Mouse (Mus musculus): ENCODE data around the gene Bcl2.

The Bcl2 gene

GRCm38 (mm10) chr1:106628279-106628678 lies 85.8 kb downstream of the Bcl2 start:
- TF ChIP-seq GATA4 (IDR thresholded peaks at IDR 0.05; ENCODE audit: insufficient replicate concordance, low read length), result no peak

DNA sequence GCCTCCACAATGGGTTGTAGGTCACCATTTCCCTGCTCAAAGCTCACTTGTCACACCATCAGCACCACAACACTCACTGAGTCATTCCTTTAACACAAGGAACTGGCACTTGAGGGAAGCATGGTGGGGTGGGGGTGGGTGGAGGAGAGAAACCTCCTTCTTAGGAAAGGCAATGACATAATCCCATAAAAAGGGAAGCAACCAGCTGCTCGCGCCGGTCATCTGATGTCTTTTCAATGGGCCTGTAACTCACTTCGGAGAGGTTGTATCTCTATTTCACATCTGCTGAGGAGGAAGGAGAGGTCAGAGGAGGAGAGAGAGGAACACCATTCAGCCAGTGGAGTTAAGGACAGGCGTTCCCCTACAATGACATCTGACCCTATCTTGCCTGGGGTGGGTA lies 86.8 kb downstream of the Bcl2 start:
- no peak for TF ChIP-seq GATA4 (IDR thresholded peaks at IDR 0.05; ENCODE audit: insufficient replicate concordance, low read length)

DNA sequence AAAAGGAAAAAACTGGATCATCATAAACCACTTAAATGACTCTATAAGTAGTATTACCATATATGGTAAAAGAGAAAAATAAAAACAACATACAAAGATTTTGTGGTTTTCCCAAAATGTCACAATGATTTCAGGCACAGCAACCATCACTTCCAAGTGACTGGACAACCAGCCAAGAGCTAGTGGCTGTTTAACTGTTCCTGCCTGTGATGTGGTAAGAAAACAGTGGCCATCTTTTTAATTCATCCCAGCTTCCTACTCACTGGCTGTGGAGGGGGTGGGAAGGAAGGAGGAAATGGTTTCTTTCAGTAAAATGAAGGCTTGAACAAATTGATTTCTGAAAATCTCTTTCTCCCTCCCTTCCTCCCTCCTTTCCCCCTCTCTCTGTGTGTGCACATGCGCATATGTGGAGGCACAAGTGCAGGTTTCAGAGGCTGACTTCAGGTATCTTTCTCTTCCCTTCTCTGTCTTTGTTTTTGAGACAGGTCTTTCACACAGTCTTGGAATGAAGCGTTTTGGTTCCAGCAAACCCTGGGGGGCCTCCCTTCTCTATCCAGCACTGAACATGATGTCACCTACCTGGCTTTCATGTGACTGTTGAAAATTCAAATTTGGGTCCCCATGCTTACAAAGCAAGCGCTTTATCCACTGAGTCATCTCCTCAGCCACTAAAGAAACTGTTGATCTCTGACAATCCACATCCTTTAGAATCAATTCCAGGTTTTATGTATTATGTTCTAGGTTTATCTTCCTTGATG lies 93.7 kb downstream of the Bcl2 start:
- TF ChIP-seq GATA4 (IDR thresholded peaks at IDR 0.05; ENCODE audit: insufficient replicate concordance, low read length), result no peak

- TF ChIP-seq GATA4 (IDR thresholded peaks at IDR 0.05; ENCODE audit: insufficient replicate concordance, low read length), result no peak
Measured at GRCm38 (mm10) chr1:106618814-106619213, 95.3 kb downstream of the Bcl2 start.

GRCm38 (mm10) chr1:106616955-106617354 lies 97.1 kb downstream of the Bcl2 start:
- TF ChIP-seq GATA4 (IDR thresholded peaks at IDR 0.05; ENCODE audit: insufficient replicate concordance, low read length), result no peak

DNA sequence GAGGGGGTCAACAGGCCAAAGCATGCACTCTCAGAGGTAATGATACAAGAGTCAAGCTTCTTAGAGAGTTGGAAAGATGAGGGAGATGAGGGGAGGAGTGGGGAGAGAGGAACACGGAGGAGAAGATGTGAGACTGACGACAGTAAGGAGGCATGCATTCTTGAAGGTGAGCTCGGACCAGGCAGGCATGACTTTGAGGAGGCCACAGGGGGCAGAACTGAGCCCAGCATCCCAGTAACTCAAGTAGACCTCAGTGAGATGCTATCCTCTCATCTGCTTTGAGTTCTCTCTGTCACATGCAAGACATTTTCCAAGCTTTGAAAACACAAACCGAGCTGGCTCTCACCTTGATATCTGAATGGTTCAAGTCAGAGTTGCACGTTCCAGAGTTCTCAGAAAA lies 100.7 kb downstream of the Bcl2 start:
- no peak for TF ChIP-seq GATA4 (IDR thresholded peaks at IDR 0.05; ENCODE audit: insufficient replicate concordance, low read length)

DNA sequence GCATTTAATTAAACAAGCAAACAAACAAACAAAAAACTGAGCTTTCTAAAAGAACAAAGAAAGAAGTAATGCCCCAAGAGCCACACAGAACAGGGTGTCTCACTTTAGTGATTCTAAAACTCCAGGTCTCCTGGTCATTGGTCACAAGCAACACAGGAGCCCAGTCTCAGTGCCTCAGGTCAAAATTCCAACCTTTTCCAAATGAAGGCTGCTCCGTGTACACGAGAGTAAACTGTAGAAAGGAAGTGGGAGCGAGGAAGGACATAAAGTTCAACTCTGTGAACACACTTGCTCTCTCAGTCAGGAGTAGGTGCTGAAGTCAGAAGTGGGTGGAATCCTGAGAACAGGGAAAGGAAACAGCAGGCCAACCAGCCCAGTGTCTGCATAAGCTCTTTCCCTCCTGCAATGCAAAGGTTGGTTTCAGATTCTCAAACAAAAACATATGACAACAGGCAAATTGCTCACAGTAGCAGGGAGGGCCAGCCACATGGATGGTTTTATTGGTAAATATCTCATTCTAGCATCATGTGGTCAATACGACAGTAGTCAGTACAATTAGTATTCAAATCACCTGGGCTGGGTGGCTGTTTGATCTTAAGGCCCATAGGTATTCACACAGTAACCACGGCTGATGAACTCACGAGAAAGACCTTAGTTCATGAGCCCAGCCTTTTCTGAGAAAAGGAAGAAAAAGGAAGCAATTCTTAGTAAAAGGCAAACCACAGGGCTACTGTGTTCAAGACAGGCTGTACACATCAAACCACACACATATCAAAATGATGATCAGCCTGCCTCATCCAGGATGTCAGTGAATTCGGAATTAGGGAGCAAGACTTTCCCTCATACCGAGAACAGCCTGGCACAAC lies 101.7 kb downstream of the Bcl2 start:
- no peak for TF ChIP-seq GATA4 (IDR thresholded peaks at IDR 0.05; ENCODE audit: insufficient replicate concordance, low read length)

DNA sequence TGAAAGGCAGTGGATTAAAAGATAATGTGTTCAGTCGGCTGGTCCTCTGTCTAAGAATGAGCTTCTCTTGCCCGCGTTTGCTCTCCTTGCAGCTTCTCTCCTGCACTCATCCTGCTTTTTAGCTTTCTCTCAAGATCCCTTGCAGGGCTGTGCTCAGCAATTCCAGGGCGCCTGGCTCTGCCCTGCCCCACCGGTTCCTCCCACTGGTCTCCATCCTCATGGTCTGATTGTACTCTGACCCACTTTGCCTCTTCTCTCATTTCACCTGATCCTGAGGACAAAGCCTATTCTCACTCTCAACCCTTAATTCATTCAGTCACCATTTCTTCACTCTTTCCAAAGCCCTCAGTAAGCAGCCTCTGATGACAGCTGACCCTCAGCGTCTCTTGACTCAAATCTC lies 102.8 kb downstream of the Bcl2 start:
- TF ChIP-seq GATA4 (IDR thresholded peaks at IDR 0.05; ENCODE audit: insufficient replicate concordance, low read length), result no peak

- TF ChIP-seq GATA4 (IDR thresholded peaks at IDR 0.05; ENCODE audit: insufficient replicate concordance, low read length), result no peak
Measured at GRCm38 (mm10) chr1:106608098-106608778, 105.8 kb downstream of the Bcl2 start.

- no peak for TF ChIP-seq GATA4 (IDR thresholded peaks at IDR 0.05; ENCODE audit: insufficient replicate concordance, low read length)
Measured at GRCm38 (mm10) chr1:106606951-106607350, 107.1 kb downstream of the Bcl2 start.

DNA sequence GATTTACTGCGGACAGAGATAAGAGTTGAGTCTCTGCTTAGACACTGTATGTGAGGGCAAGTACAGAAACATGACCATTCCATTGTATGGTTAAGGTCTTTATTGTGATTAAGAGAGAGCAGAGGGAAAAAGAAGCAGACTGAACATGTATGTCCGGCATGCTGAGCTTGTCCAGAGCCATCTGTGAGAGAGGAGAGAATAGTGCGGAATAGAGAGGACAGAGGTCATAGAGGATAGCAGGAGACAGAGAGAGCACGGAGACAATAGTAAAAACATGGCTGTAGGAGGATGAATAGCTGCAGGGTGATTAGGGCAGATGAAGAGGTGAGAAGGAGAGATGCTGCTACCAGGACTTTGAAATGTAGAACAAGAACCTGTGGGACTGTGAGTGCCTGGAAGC lies 110.7 kb downstream of the Bcl2 start:
- TF ChIP-seq GATA4 (IDR thresholded peaks at IDR 0.05; ENCODE audit: insufficient replicate concordance, low read length), result no peak

GRCm38 (mm10) chr1:106602941-106603340 lies 111.1 kb downstream of the Bcl2 start:
- no peak for TF ChIP-seq GATA4 (IDR thresholded peaks at IDR 0.05; ENCODE audit: insufficient replicate concordance, low read length)

DNA sequence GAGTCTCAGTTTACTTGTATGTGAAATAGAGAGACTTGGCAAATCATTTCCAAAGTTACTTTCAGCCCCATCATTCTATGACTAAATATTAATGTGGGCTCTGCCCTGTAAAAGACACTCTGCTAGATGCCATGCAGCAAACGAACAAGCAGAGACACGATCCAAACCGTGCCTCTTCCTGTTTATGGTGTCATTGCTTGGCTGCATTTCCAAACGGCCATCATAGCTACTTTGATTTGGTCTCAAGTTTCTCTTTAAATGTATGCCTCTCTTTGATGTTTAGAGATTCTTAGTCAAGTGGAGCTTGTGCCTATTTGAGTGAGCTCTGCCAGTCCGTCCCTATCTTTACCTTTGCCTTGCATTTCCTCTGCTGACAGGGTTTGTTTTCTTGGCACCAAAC lies 111.5 kb downstream of the Bcl2 start:
- no peak for TF ChIP-seq GATA4 (IDR thresholded peaks at IDR 0.05; ENCODE audit: insufficient replicate concordance, low read length)

GRCm38 (mm10) chr1:106601247-106601646 lies 112.8 kb downstream of the Bcl2 start:
- no peak for TF ChIP-seq GATA4 (IDR thresholded peaks at IDR 0.05; ENCODE audit: insufficient replicate concordance, low read length)

DNA sequence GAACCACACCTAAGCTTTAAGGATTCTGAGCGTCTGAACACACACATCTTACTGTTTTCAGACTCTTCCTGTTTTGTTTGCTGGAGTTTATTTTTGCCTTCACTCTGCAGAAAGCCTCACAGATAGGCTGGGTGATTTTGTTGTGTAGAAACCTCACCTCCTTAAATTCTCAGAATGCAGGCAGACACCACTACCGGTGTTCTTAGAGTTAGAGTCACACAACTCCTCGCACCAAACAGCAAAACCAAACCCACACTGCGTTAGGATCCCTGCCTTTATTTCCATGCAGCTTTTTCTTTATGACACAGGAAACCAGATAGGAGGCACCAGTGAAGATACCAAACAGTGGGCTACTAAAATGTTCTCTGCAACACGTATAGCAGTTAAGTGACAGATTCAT lies 113.2 kb downstream of the Bcl2 start:
- no peak for TF ChIP-seq GATA4 (IDR thresholded peaks at IDR 0.05; ENCODE audit: insufficient replicate concordance, low read length)

GRCm38 (mm10) chr1:106598292-106598583 lies 115.8 kb downstream of the Bcl2 start:
- TF ChIP-seq GATA4 (IDR thresholded peaks at IDR 0.05; ENCODE audit: insufficient replicate concordance, low read length), result no peak
